Mouse (Mus musculus) spleen, postnatal 14 days (tissue): ENCODE measurements around the gene Rasgrf1.
"Not testable (repeated sequence)": the region's sequence is repeated elsewhere in the genome, so short reads cannot be mapped to it uniquely, and the experiment has no call there.

Experiments used
- DNase-seq, 2 experiments: peaks; one replicate each; pipeline ENCODE4 v3.0.0; 2021 to 2022; ENCODE audit warnings: low spot score in 2 of 2

The Rasgrf1 gene

GRCm38 (mm10) chr9:90040916-90041315 is 131.2 kb downstream of the Rasgrf1 start:
- DNase-seq = no peak

GRCm38 (mm10) chr9:90041556-90041955 is 131.8 kb downstream of the Rasgrf1 start:
- DNase-seq = no peak

- not testable (repeated sequence) for DNase-seq
These were observed 133.2 kb downstream of the Rasgrf1 start for GRCm38 (mm10) chr9:90042906-90043305.

- DNase-seq = no peak
These were observed 135.5 kb downstream of the Rasgrf1 start for GRCm38 (mm10) chr9:90045191-90045590.

- DNase-seq = no peak
These were observed 138.4 kb downstream of the Rasgrf1 start for GRCm38 (mm10) chr9:90047937-90048627.

GRCm38 (mm10) chr9:90053852-90054251 is 144.1 kb downstream of the Rasgrf1 start, which contains the start of gene Ctsh:
Gene Ctsh (plus strand): TSS chr9:90054152.
- no peak for DNase-seq

GRCm38 (mm10) chr9:90054371-90055145 is 144.8 kb downstream of the Rasgrf1 start:
- peak; percentile 44 to 58 for DNase-seq

GRCm38 (mm10) chr9:90055409-90055808 is 145.7 kb downstream of the Rasgrf1 start:
- no peak for DNase-seq

- DNase-seq = no peak
These were observed 146.2 kb downstream of the Rasgrf1 start for GRCm38 (mm10) chr9:90055911-90056310.

GRCm38 (mm10) chr9:90056716-90057115 is 147.0 kb downstream of the Rasgrf1 start:
- DNase-seq = no peak

GRCm38 (mm10) chr9:90059828-90060573 is 150.3 kb downstream of the Rasgrf1 start:
- DNase-seq = no peak

- DNase-seq = no peak
These were observed 150.8 kb downstream of the Rasgrf1 start for GRCm38 (mm10) chr9:90060574-90060875.

- DNase-seq = not testable (repeated sequence)
These were observed 151.2 kb downstream of the Rasgrf1 start for GRCm38 (mm10) chr9:90060932-90061331.

- DNase-seq = no peak
These were observed 157.6 kb downstream of the Rasgrf1 start for GRCm38 (mm10) chr9:90067341-90067740.

GRCm38 (mm10) chr9:90068786-90069185 is 159.1 kb downstream of the Rasgrf1 start:
- DNase-seq = no peak

GRCm38 (mm10) chr9:90069485-90069884 is 159.8 kb downstream of the Rasgrf1 start:
- DNase-seq = no peak

- no peak for DNase-seq
These were observed 160.5 kb downstream of the Rasgrf1 start for GRCm38 (mm10) chr9:90070174-90070573.

GRCm38 (mm10) chr9:90075336-90075735 is 165.6 kb downstream of the Rasgrf1 start:
- no peak for DNase-seq

GRCm38 (mm10) chr9:90076131-90076530 is 166.4 kb downstream of the Rasgrf1 start:
- DNase-seq = no peak
